Mouse (Mus musculus): ENCODE results near the gene Gc.

Gene Gc

GRCm38 (mm10) chr5:89457554-89458062 lies at the start of gene Gc:
TSS of gene Gc (minus strand) at chr5:89457898.
- DNase-seq, result no peak

GRCm38 (mm10) chr5:89500182-89500581 lies 42.5 kb upstream of the Gc start:
- DNase-seq, result peak; percentile 52

GRCm38 (mm10) chr5:89492560-89492959 lies 34.9 kb upstream of the Gc start:
- no peak for DNase-seq

GRCm38 (mm10) chr5:89470483-89470882 lies 12.8 kb upstream of the Gc start:
- no peak for DNase-seq

- DNase-seq, result no peak
These were observed 10.2 kb upstream of the Gc start for GRCm38 (mm10) chr5:89467886-89468285.

GRCm38 (mm10) chr5:89467045-89467444 lies 9.3 kb upstream of the Gc start:
- DNase-seq, result no peak

- no peak for DNase-seq
These were observed 8.6 kb upstream of the Gc start for GRCm38 (mm10) chr5:89466275-89466674.

GRCm38 (mm10) chr5:89461817-89462216 lies 4.1 kb upstream of the Gc start:
- DNase-seq, result no peak

- DNase-seq, result no peak
These were observed 1.9 kb upstream of the Gc start for GRCm38 (mm10) chr5:89459591-89459990.

- peak; percentile 4 for DNase-seq
These were observed 1.3 kb upstream of the Gc start for GRCm38 (mm10) chr5:89458987-89459386.

GRCm38 (mm10) chr5:89455526-89455925 lies 2.2 kb downstream of the Gc start:
- DNase-seq, result peak; percentile 62

- DNase-seq, result no peak
These were observed 6.9 kb downstream of the Gc start for GRCm38 (mm10) chr5:89450798-89451197.

GRCm38 (mm10) chr5:89449325-89449724 lies 8.4 kb downstream of the Gc start:
- no peak for DNase-seq

GRCm38 (mm10) chr5:89447978-89448377 lies 9.7 kb downstream of the Gc start:
- DNase-seq, result no peak

- DNase-seq, result peak; percentile 4
These were observed 13.3 kb downstream of the Gc start for GRCm38 (mm10) chr5:89444360-89444759.

GRCm38 (mm10) chr5:89411536-89411935 lies 46.2 kb downstream of the Gc start:
- DNase-seq, result no peak

GRCm38 (mm10) chr5:89407376-89408082 lies 50.2 kb downstream of the Gc start:
- no peak for DNase-seq

- no peak for DNase-seq
These were observed 52.6 kb downstream of the Gc start for GRCm38 (mm10) chr5:89405132-89405531.

- no peak for DNase-seq
These were observed 67.3 kb downstream of the Gc start for GRCm38 (mm10) chr5:89390405-89390804.

GRCm38 (mm10) chr5:89384204-89384603 lies 73.5 kb downstream of the Gc start:
- DNase-seq, result peak; percentile 9

GRCm38 (mm10) chr5:89381340-89381739 lies 76.4 kb downstream of the Gc start:
- DNase-seq, result no peak

GRCm38 (mm10) chr5:89370140-89370539 lies 87.6 kb downstream of the Gc start:
- no peak for DNase-seq

GRCm38 (mm10) chr5:89368045-89368743 lies 89.5 kb downstream of the Gc start:
- DNase-seq, result no peak

Measured in kidney, adult 18-20 months (tissue).